Mouse (Mus musculus): ENCODE measurements at regions not wholly inside any gene's neighbourhood (a gene's known extent, or its start where the extent isn't known, plus 50 kb on each side); places are given as distances from the start of the nearest gene placed in this dataset.

- Histone ChIP-seq H3K36me3 (ENCODE audit: insufficient read depth, low read length) (no peaks in the 10 kb centered on the region), H3K4me3 (replicated peaks; ENCODE audit: low read length) (no peak overlapping the region), H3K9me3 (ENCODE audit: low read length) (peaks cover 16% of the 10 kb centered on the region), H3K27me3 (ENCODE audit: insufficient read depth, low read length) (no peaks in the 10 kb centered on the region), H3K4me1 (replicated peaks; ENCODE audit: low read depth, low read length) (no peaks in the 10 kb centered on the region)
- TF ChIP-seq CTCF (conservative IDR thresholded peaks at IDR 0.05; ENCODE audit: low read length) (peak; percentile 87), NANOG (IDR thresholded peaks at IDR 0.05; ENCODE audit: borderline replicate concordance, low read length) (no peak), POU5F1 (IDR thresholded peaks at IDR 0.05; ENCODE audit: borderline replicate concordance, low read length) (no peak)
Measured at GRCm38 (mm10) chr19:56100131-56100872, 186.6 kb upstream of the Habp2 start.

- TF ChIP-seq NANOG (IDR thresholded peaks at IDR 0.05; ENCODE audit: borderline replicate concordance, low read length) (no peak), POU5F1 (IDR thresholded peaks at IDR 0.05; ENCODE audit: borderline replicate concordance, low read length) (no peak), CTCF (conservative IDR thresholded peaks at IDR 0.05; ENCODE audit: low read length) (no peak)
Measured at GRCm38 (mm10) chr19:56102454-56103080, 184.4 kb upstream of the Habp2 start.

GRCm38 (mm10) chr19:56105073-56105451 is 181.9 kb upstream of the Habp2 start:
- Histone ChIP-seq H3K4me1 (replicated peaks; ENCODE audit: low read depth, low read length) (no peaks in the 10 kb centered on the region), H3K27me3 (ENCODE audit: insufficient read depth, low read length) (0 out of 2 replicates have a peak, but pooled peaks cover 3% of the 10 kb centered on the region), H3K9me3 (ENCODE audit: low read length) (peaks cover 25% of the 10 kb centered on the region), H3K4me3 (replicated peaks; ENCODE audit: low read length) (no peak overlapping the region), H3K36me3 (ENCODE audit: insufficient read depth, low read length) (no peaks in the 10 kb centered on the region)
- TF ChIP-seq CTCF (conservative IDR thresholded peaks at IDR 0.05; ENCODE audit: low read length) (no peak), POU5F1 (IDR thresholded peaks at IDR 0.05; ENCODE audit: borderline replicate concordance, low read length) (no peak), NANOG (IDR thresholded peaks at IDR 0.05; ENCODE audit: borderline replicate concordance, low read length) (no peak)

More at GRCm38 (mm10) chr19:56102454-56103080, 184.4 kb upstream of the Habp2 start:
- Histone ChIP-seq H3K9me3 (ENCODE audit: low read length) (peaks cover 20% of the 10 kb centered on the region), H3K4me3 (replicated peaks; ENCODE audit: low read length) (no peak overlapping the region), H3K4me1 (replicated peaks; ENCODE audit: low read depth, low read length) (no peaks in the 10 kb centered on the region), H3K36me3 (ENCODE audit: insufficient read depth, low read length) (no peaks in the 10 kb centered on the region), H3K27me3 (ENCODE audit: insufficient read depth, low read length) (0 out of 2 replicates have a peak, but pooled peaks cover 3% of the 10 kb centered on the region)

GRCm38 (mm10) chr19:56105452-56106091 is 181.4 kb upstream of the Habp2 start:
- Histone ChIP-seq H3K4me3 (replicated peaks; ENCODE audit: low read length) (no peak overlapping the region), H3K36me3 (ENCODE audit: insufficient read depth, low read length) (no peaks in the 10 kb centered on the region), H3K27me3 (ENCODE audit: insufficient read depth, low read length) (0 out of 2 replicates have a peak, but pooled peaks cover 3% of the 10 kb centered on the region), H3K4me1 (replicated peaks; ENCODE audit: low read depth, low read length) (no peaks in the 10 kb centered on the region), H3K9me3 (ENCODE audit: low read length) (peaks cover 25% of the 10 kb centered on the region)
- TF ChIP-seq CTCF (conservative IDR thresholded peaks at IDR 0.05; ENCODE audit: low read length) (no peak), POU5F1 (IDR thresholded peaks at IDR 0.05; ENCODE audit: borderline replicate concordance, low read length) (no peak), NANOG (IDR thresholded peaks at IDR 0.05; ENCODE audit: borderline replicate concordance, low read length) (no peak)

- Histone ChIP-seq H3K36me3 (ENCODE audit: insufficient read depth, low read length) (no peaks in the 10 kb centered on the region), H3K4me3 (replicated peaks; ENCODE audit: low read length) (no peak overlapping the region), H3K4me1 (replicated peaks; ENCODE audit: low read depth, low read length) (peaks cover 12% of the 10 kb centered on the region), H3K9me3 (ENCODE audit: low read length) (peaks cover 25% of the 10 kb centered on the region), H3K27me3 (ENCODE audit: insufficient read depth, low read length) (0 out of 2 replicates have a peak, but pooled peaks cover 3% of the 10 kb centered on the region)
- TF ChIP-seq CTCF (conservative IDR thresholded peaks at IDR 0.05; ENCODE audit: low read length) (no peak), NANOG (IDR thresholded peaks at IDR 0.05; ENCODE audit: borderline replicate concordance, low read length) (no peak), POU5F1 (IDR thresholded peaks at IDR 0.05; ENCODE audit: borderline replicate concordance, low read length) (no peak)
Measured at GRCm38 (mm10) chr19:56108796-56109195, 178.1 kb upstream of the Habp2 start.

GRCm38 (mm10) chr19:56115552-56116284 is 171.2 kb upstream of the Habp2 start:
- H3K27me3 ChIP-seq (ENCODE audit: insufficient read depth, low read length): peaks cover 12% of the 10 kb centered on the region; the same call in 1 of the 2 replicates
- H3K4me3 ChIP-seq (replicated peaks; ENCODE audit: low read length): no peak overlapping the region
- TF ChIP-seq CTCF (conservative IDR thresholded peaks at IDR 0.05; ENCODE audit: low read length) (no peak), POU5F1 (IDR thresholded peaks at IDR 0.05; ENCODE audit: borderline replicate concordance, low read length) (no peak), NANOG (IDR thresholded peaks at IDR 0.05; ENCODE audit: borderline replicate concordance, low read length) (no peak)
- H3K36me3 ChIP-seq (ENCODE audit: insufficient read depth, low read length): no peaks in the 10 kb centered on the region
- peaks cover 16% of the 10 kb centered on the region for H3K4me1 ChIP-seq (replicated peaks; ENCODE audit: low read depth, low read length)
- peaks cover 5% of the 10 kb centered on the region; the same call in 1 of the 2 replicates for H3K9me3 ChIP-seq (ENCODE audit: low read length)

- Histone ChIP-seq H3K9me3 (ENCODE audit: low read length) (peaks cover 8% of the 10 kb centered on the region), H3K4me3 (replicated peaks; ENCODE audit: low read length) (no peak overlapping the region), H3K4me1 (replicated peaks; ENCODE audit: low read depth, low read length) (peaks cover 16% of the 10 kb centered on the region), H3K27me3 (ENCODE audit: insufficient read depth, low read length) (peaks cover 16% of the 10 kb centered on the region), H3K36me3 (ENCODE audit: insufficient read depth, low read length) (no peaks in the 10 kb centered on the region)
- TF ChIP-seq NANOG (IDR thresholded peaks at IDR 0.05; ENCODE audit: borderline replicate concordance, low read length) (no peak), CTCF (conservative IDR thresholded peaks at IDR 0.05; ENCODE audit: low read length) (no peak), POU5F1 (IDR thresholded peaks at IDR 0.05; ENCODE audit: borderline replicate concordance, low read length) (no peak)
Measured at GRCm38 (mm10) chr19:56116285-56116680, 170.7 kb upstream of the Habp2 start.

Measured in E14TG2a.4 (cell line).